Mouse (Mus musculus) telencephalon, adult 2 months (tissue): Measurements from ENCODE around the gene Hs3st3b1.

Experiments
- DNase-seq: peaks from one replicate; pipeline ENCODE4 v3.0.0-alpha.2; 2011; ENCODE audit warnings: low read depth, low spot score

Gene Hs3st3b1

DNA sequence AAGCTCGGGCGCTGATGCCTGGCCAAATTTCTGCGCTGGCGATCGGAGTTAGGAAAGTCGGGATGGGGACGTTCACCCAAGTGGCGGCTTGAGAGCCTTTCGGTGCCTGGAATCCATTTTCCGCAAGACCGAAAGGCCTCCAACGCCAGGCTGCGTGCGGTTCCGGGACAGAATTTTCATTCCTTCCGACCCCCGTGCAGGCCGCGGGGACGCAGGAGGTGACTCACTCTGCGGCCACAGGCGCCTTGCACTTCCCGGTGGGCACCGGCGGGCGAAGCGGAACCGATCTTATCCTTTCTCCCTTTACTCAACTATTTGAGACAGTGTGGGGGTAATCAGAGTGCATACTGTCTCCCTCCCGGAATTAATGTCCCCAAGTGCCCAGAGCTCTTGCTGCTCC, 1.3 kb upstream of the Hs3st3b1 start:
- no peak for DNase-seq

DNA sequence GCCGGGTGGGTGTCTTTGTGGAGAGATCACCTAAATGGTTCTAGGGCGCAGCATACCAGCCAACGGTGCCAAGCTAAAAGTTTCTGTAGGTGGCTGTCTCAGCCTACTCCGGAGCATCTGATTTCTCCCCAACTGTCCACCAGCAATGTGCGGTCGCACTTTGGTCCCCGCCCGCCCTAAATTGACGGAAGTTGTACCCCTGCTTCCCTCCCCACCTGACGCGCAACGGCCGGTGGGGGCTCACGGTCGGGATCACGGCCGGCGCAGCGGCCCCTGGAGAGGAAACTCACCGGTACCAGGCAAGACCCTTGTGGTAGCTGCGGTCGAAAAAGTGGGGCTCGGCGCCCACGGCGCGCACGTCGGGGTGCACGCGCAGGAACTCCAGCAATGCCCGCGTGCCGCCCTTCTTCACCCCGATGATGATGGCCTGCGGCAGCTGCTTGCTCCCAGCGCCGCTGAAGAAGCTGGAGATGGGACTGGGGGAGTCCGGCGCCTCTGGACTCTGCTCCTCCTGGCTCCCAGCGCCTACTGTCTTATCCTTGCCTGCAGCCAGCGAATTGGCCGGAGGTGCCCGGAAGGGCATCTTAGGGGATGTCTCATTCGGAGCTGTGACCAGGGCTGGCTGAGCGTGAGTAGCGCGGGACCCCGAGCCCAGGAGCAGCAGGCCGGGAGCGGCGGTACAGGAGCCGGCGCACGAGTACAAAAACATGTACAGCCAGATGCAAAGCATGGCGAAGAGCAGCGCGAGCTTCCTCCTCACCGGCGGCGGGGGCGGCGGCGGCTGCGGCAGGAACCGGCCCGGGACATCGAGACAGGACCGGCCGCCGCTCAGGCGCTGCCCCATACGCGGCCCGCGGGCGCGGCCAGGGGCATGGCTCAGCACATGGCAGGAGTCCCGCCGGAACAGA, 792 bp downstream of the Hs3st3b1 start:
- DNase-seq: no peak

DNA sequence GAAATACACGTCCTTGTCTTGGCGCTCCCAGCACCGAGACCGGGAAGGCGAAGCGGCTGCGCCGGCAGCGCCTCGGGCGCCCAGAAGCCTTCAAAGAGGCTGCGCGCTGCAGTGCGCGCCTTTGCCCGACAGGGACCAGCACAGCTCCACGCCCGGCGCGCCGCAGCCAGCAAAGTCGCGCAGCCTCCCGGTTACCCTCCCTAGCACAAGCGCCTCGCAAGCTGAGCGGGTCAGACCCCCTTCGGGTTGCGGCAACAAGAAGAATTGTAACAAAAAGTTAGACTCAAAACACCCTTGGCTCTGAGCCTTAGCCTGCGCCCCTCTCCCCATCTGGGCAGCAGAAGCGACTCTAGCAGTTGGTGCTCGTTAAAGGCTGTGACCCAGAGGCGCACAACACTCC, 1.6 kb downstream of the Hs3st3b1 start:
- peak; percentile 35 for DNase-seq

DNA sequence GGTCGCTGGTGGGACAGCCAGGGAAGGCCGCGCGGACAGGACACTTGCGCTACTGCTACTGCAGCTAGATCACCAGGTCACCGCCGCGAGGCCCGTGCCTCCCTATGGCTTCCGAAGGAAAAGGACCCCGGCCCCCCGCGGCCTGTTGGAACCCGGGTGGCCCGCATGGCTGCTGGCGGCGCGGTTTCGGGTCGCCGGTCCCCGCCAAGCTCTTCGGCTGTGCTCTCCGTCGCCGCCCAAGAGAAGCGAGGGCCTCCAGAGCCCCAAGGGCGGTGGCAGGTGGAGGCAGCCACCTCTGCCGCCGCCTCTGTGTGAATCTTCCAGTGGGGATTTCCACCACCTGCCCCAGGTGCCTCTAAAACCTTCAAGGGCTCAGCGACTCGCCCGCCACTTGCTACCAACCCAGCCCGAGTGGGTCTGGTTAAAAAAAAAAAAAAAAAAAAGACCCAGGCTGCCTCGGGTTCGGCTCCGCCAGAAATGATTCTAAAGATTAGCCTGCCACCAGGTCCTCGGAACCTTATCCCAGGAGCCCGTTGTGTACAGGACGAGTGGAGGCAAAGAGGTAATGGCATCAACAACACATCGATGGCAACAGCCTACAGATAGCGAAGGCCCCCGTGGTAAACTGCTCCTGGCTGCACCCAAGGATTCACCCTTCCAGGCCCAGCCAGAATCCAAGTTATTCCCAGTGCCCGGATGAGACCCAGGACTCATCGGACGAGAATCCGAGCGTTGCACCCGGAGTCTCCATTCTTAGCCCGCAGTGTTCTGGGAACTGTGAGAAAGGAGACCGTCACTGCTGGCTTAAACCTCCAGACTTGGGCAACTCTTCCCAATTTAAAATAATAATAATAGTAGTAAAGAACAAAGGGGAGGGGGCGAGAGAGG, 2.6 kb downstream of the Hs3st3b1 start:
- no peak for DNase-seq

DNA sequence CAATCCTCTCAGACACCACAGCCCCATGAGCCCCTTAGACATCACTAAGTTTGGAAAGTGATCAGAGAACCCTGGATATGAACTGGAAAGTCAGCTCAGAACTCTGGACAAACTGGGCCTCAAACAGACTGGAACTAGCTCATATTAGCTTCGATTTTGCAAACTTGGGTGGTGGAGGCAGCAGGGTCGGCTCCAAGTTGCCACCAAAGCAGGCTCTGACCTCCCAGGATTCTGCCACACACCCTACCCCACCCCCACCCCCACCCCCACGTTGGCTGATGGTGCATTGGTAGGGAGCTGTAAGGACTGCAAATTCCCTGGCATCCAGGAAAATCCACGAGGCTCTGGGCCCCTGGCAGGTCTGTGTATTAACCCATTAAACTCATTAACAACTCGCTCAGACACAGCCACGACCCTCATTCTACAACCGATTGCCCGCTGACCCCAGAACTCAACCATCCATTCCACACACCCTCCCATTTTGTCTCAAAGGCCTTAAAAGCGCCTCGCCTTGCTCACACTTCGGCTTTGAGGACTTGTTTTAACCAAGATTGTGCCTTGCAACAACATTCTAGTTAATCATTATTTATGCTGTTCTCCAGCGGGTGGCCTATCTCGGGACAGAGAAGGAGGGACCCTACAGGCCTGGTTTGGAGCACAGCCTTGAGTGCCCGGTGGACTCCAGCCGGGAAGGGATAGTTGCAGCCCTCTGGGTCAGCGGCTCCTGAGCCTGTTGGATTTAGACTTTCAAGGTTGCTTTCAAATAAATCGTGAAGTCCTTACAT, 3.6 kb downstream of the Hs3st3b1 start:
- DNase-seq: no peak

DNA sequence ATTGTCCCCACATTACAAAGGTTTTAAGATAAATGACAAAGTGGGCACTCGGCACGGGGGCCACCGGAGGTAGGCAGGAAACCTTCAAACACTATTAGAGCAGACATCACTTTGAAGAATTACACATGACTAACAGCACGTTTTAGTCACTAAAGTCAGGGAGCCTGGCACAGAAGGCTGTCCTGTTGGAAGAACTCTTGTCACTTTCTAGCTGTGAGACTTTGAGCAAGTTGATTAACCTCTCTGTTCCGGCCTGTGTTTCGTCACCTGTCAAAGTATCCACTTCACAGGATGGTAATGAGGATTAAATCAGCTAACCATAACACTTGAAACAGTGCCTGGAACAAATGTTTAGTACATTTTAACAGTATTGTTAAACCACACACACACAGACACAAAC, 4.5 kb downstream of the Hs3st3b1 start:
- DNase-seq: no peak

DNA sequence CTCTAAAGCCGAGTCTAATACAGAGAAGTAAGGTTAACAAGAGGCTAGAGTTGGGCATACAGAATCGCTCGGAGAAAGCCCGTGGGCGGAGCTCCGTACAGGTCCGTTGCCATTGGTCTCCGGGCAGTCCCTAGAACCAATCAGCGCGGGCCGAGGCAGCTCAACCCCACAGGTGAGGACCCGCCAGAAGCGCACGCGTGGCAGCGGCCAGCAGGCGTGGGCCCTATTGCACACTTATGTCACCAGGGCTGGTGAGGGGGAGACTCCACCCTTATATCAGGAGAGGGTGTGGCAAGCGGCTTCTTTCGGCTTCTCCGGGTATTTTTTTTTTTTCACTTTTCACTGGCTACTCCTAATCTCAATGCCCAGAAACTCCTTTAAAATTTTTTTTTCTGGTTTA, 7.7 kb downstream of the Hs3st3b1 start:
- DNase-seq: no peak

DNA sequence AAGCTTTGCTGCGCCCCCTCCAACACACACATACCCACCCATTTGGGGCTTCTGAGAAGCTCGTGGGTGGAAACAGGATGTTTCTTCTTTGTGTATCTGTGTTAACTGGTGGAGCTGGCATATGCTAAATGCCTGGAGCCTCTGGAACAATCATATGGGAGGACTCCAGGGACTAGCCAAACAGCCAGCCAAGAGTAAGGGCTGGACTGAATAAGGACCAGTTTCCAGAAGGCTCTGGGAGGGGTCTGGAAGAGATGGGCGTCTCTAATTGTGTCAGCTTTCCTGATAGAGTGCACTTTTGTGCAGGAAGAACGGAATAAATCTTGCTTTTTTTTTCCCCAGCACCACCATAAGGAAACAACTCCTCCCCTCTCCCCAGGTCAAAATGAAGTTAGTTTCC, 8.2 kb downstream of the Hs3st3b1 start:
- DNase-seq: no peak

DNA sequence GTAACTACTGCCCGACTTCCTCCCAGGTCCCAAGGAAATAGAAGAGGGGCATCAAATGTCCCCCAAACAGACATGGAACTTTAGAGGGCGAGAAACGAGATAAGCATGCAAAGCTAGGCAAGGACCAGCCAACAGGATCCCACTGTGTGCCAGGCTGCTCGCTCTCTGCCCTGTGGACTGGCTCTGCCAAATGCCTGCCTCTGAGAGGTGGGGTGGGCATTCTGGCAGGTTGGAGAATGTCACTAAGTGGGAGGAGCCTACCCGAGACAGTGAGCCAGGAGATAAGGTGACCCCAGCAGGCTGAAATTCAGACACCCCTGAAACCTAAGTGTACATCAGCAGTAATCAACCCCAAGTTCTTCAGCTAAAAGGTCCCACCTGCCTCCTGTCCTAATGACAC, 11.1 kb downstream of the Hs3st3b1 start:
- DNase-seq: no peak

DNA sequence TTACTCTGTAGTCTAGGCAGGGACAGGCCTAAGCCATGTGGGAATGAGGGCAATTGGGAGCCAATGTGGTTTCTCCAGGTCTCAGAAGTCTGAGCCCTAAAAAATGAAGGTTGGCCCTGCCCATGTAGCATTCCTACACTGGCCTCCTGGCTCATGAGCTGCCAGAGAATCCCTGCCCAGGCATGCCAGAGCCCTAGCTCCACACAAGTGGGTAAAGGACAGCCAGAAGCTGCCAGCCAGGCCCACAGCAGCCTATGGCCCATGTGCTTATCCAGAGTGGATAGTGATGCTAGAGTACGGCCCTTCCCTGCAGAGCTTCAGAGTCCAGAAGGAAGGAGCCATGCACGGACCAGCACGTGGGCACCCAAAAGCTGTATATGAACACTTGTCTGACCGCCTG, 12.1 kb downstream of the Hs3st3b1 start:
- no peak for DNase-seq

DNA sequence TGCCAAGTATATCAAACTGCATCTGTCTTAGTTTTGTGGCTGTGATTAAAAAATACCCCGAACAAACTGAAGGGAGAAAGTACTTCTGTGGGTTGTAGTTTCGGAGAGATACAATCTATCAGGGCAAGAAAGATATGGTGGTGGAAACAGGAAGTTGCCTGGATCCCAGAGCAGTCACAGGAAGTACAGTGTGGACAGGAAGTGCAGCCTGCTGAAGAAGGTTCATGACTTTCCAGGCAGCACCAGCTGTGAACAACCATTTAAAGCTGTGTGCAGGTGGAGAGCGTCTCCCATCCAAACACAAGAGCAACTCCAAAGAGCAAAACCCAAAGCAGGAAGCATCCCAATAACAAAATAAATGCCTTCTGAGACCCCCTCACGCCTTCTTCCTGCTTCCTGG, 13.6 kb downstream of the Hs3st3b1 start:
- no peak for DNase-seq

DNA sequence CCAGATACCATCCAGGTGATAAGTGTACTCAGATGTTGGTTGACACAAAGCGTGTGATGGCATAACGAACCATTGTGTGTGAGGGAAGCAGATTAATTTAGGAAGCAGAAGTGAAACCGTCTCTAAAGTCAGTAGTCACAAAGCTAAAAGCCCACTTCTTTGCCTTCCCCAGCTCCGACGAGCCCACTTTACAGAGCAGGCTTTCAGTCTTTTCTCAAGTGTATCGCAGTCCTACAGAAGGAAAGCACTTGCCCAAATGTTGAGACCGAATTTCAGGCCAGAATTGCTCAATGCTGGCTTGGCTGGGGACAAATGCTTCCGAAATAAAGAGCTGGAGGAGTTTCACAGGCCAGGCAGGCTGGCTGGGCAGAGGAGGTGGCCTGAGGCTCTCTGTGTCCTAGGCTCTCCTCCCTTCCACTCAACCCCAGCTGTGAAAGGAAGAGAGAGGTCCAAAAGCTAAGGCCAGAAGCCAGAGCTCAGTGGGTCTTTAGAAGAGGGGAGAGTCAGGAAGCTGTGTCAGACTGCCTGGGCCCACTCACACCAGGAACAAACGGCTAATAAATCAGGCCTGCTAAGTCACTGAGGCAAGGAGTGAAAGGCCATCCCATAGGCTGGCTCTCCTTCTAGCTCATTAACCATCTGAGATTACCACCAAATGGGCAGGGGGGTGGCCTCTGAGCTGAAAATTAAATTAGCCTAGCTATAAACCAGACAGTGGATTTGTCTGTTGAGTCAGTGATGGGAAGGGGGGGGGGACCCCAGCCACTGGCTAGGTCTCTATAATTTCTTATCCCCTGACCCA, 15.3 kb downstream of the Hs3st3b1 start:
- DNase-seq: no peak

DNA sequence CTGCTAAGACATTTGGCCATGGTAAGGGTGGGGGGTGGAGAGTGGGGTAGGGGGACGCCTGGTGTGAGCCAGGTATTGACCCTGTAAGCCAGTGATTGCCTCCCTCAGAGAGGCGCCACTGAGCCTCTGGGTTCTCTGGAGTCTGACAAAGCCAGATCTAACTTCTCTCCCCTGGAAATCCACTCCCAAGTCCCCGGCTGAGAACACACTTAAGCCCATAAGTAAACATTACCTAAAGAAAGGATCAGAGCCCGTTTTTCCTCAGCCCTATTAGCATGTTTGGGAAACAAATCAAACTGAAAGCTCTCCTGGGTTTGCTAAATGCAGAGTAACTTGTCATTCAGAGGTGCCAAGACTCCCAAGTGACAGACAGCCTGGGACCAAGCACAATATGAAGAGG, 17.3 kb downstream of the Hs3st3b1 start:
- no peak for DNase-seq

DNA sequence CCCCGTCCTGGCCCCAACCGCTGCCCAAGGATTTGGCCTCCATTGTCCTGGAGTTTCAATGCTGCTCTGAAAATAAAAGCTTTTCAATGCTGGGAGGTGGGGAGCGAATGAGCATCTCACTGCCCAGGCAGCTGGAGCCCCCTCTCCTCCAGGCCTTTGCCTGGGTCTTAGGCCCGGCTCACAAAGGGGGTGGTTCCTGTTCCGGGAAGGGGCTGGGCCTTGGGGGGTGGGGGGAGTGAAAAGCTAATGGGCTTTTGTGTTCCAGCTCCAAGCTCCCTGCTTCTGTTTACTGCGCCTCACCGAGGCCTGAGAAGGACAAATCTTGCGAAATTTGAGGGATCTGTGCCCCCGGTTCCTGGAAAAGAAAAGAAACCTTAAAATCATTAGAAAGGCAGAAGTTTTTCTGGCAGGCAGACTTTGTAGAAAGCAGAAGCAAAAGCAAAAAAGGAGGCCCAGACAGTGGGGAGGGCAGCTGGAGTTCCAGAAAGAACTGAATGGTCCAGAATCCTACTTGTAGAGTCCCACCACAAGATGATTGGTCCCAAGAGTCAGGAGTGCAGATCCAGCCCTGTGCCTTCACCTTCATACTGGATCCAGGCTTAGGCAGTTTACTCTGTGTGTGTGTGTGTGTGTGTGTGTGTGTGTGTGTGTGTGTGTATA, 23.5 kb downstream of the Hs3st3b1 start:
- DNase-seq: no peak

DNA sequence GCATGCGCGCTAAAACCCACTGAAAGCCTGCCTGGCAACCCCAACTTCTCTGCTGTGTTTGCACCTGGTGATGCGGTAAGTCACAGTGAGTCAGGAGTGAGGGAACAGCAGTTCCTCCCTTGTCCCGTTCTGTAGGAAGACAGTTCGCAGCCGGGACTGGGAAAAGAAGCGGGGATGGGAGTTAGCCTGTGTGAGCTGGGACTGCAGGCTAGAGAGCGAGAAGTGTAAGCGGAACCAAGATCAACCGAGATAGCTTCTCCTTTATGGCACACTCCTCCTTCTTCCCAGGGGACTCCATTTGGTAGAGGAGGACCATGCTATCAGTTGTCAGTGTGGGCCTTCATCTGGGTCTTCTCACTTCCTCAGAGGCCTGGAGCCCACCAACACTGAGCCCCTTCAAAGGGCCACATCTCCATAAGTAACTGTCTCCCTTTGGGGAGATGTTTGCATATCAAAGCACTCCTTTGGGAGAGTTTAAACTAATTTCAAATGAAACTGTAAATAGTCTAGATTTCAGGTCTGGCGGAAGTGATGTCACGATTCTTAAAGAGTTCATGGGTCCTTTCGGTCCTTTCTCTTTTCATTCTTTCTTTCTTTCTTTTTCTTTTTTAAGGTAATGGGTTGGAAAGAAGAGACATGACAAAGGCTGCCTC, 24.1 kb downstream of the Hs3st3b1 start:
- no peak for DNase-seq

DNA sequence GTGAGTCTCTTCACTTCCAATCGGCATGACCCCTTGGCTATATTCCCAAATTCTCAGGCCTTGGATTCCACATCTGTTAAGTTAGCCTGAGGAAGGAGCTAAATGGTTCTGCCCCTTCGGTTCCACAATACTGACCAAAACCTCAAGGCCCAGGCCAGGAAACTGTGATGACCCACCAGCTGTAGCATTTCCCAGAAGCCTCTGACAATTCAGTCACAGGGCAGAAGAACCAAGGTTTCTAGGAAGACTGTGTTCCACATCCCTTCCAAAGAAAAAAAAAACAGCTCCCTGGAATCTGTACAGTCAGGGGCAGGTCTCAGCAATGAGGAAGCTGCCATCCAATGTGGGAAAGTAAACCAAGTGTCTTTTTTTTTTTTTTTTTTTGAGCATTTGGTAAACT, 25.1 kb downstream of the Hs3st3b1 start:
- DNase-seq: no peak

DNA sequence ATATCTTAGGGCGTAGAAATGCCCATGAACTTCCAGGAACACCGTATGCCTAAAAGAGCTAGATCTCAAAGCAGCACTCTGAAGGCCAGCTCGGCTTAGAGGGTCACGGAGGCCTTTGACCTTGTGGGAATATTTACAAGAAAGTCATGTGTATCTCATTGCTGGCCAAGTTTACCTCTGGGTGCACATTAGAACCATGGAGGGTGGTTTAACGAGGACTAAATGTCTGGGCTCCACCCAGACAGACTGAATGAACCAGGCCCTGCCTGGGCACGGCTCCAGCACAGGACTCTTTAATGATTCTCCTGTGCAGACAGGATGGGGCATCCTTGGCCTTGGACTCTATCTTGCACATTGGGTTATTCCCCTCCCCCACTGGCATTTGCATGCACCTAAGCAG, 27.9 kb downstream of the Hs3st3b1 start:
- no peak for DNase-seq

DNA sequence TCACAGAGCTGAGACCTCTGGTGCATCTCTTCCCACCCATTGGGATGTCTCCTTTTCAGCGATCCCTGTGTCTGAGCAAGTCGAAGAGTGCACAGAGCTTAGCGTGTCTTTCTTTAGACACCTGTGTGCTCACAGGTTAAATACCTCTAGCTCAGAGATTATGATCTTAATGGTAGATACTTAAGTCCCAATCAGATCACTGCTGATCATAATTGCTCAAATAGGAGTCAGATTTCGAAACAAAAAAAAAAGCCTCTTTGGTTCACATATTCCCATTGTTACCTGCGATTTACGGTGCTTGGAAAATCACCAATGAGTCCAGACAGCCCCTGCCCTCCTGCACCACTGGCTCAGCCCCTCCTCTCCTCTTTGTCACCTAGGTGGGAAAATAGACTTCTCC, 28.5 kb downstream of the Hs3st3b1 start:
- DNase-seq: no peak

DNA sequence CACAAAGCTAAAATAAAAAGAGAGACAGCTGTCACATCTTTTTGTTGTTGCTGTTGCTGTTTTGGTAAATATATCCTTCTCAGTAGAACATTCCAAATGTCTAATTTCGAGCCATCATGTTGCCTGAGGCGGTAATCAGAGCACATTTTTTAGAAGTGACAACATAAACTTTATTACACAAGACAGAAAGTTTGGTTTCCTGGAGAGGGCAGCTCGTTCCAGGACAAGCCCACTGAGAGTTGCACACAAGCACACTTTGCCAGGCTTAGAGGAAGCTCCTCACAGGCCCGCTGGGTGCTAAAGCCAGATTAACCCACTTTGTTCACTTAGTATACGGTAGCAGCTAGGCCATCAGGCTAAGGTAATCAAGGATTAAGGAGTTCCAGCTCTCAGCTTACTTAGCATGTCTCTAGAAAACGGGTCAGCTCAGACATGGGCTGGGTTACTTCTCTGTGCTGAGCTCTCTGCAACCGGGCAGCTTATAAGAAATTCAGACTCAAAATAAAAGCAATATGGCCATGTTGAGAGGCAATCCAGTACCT, 30.5 kb downstream of the Hs3st3b1 start:
- no peak for DNase-seq

DNA sequence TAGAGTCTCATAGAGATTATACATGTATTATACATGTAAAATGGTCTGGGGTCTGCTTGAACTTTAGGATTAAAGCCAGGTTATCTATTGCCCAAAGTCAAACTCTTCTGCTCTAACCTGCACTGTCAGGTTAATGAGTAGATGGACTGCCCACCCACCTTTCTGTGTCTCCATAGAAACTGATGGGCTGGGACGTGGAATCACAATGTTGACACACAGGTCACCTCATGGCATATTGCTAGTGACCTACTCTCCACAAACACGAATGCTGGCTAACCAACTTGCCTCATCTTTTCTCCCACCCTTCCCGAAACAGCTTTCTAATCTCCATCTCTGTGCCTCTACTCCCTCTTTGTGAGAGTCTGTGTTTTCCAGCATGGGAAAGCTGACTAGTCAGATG, 38.7 kb downstream of the Hs3st3b1 start:
- DNase-seq: no peak
